Mouse (Mus musculus) R1 (cell line): ENCODE results near the gene Camta1.

Experiments used
- DNase-seq: peaks from one replicate; pipeline ENCODE4 v3.0.0-alpha.2; 2018; ENCODE audit warnings: low read depth, low spot score

Camta1 gene

GRCm38 (mm10) chr4:151861806-151862739 is at the start of gene Camta1:
Gene Camta1 (minus strand): TSS chr4:151861876.
- DNase-seq = peak; percentile 100

GRCm38 (mm10) chr4:151908809-151909208 is 47.1 kb upstream of the Camta1 start:
- DNase-seq = no peak

GRCm38 (mm10) chr4:151907577-151908343 is 46.1 kb upstream of the Camta1 start:
- peak; percentile 61 for DNase-seq

- peak; percentile 38 for DNase-seq
These were observed 43.9 kb upstream of the Camta1 start for GRCm38 (mm10) chr4:151905621-151906020.

GRCm38 (mm10) chr4:151904098-151904497 is 42.4 kb upstream of the Camta1 start:
- DNase-seq = no peak

GRCm38 (mm10) chr4:151902689-151903241 is 41.1 kb upstream of the Camta1 start:
- DNase-seq = peak; percentile 79

GRCm38 (mm10) chr4:151902046-151902688 is 40.5 kb upstream of the Camta1 start:
- DNase-seq = no peak

- DNase-seq = peak; percentile 72
These were observed 39.7 kb upstream of the Camta1 start for GRCm38 (mm10) chr4:151901422-151901821.

GRCm38 (mm10) chr4:151900735-151901134 is 39.1 kb upstream of the Camta1 start:
- DNase-seq = no peak

GRCm38 (mm10) chr4:151899707-151900384 is 38.2 kb upstream of the Camta1 start:
- peak; percentile 87 for DNase-seq

- DNase-seq = no peak
These were observed 37.0 kb upstream of the Camta1 start for GRCm38 (mm10) chr4:151898600-151899245.

- peak; percentile 81 for DNase-seq
These were observed 35.5 kb upstream of the Camta1 start for GRCm38 (mm10) chr4:151897069-151897617.

GRCm38 (mm10) chr4:151895624-151896023 is 33.9 kb upstream of the Camta1 start:
- peak; percentile 79 for DNase-seq

GRCm38 (mm10) chr4:151894926-151895325 is 33.2 kb upstream of the Camta1 start:
- DNase-seq = no peak

GRCm38 (mm10) chr4:151893241-151893640 is 31.6 kb upstream of the Camta1 start:
- DNase-seq = peak; percentile 77

GRCm38 (mm10) chr4:151881590-151881989 is 19.9 kb upstream of the Camta1 start:
- DNase-seq = peak; percentile 88

- peak; percentile 91 for DNase-seq
These were observed 18.5 kb upstream of the Camta1 start for GRCm38 (mm10) chr4:151880044-151880690.

GRCm38 (mm10) chr4:151876400-151876799 is 14.7 kb upstream of the Camta1 start:
- DNase-seq = no peak

GRCm38 (mm10) chr4:151863511-151863910 is 1.8 kb upstream of the Camta1 start:
- no peak for DNase-seq

- DNase-seq = no peak
These were observed 238 bp downstream of the Camta1 start for GRCm38 (mm10) chr4:151861471-151861805.
